Mouse (Mus musculus) liver, embryonic 13.5 days (tissue): Measurements from ENCODE around the gene Cyp2f2. TPM values are rescaled to one million over a fixed set of nuclear protein-coding genes. Genes with fewer than 3 reads are reported as not detected.

Experiments
- ATAC-seq: fragments of 200-750 bp; cut with Nextera tagmentation; 2 replicates; pipeline ENCODE4 v1.8.0; 2017; ENCODE audit warnings: low read depth, mild to moderate bottlenecking, moderate number of reproducible peaks, moderate library complexity
- DNase-seq: peaks from one replicate; pipeline ENCODE4 v3.0.0; 2022
- H3K27ac ChIP-seq: fragments of 300-500 bp; sonication (generic); 2 replicates; pipeline ENCODE4 v1.5.1; 2015; ENCODE audit warnings: moderate library complexity, mild to moderate bottlenecking, inconsistent platforms
- H3K27me3 ChIP-seq: fragments of 300-500 bp; sonication (generic); 2 replicates; pipeline ENCODE4 v1.6.1; 2015; ENCODE audit warnings: mild to moderate bottlenecking, inconsistent platforms
- H3K36me3 ChIP-seq: fragments of 300-500 bp; sonication (generic); 2 replicates; pipeline ENCODE4 v1.6.1; 2015; ENCODE audit warnings: mild to moderate bottlenecking, inconsistent platforms
- H3K4me1 ChIP-seq: fragments of 300-500 bp; sonication (generic); replicated peaks from 2 replicates; pipeline ENCODE4 v1.6.1; 2015; ENCODE audit warnings: inconsistent platforms
- H3K4me2 ChIP-seq: fragments of 300-500 bp; sonication (generic); 2 replicates; pipeline ENCODE4 v1.6.1; 2015; ENCODE audit warnings: inconsistent platforms, mild to moderate bottlenecking, moderate library complexity
- H3K4me3 ChIP-seq: fragments of 300-500 bp; sonication (generic); replicated peaks from 2 replicates; pipeline ENCODE4 v1.5.1; 2015; ENCODE audit warnings: mild to moderate bottlenecking, inconsistent platforms
- H3K9ac ChIP-seq: fragments of 300-500 bp; sonication (generic); 2 replicates; pipeline ENCODE4 v1.6.1; 2015; ENCODE audit warnings: mild to moderate bottlenecking, inconsistent platforms
- H3K9me3 ChIP-seq: fragments of 300-500 bp; sonication (generic); replicated peaks from 2 replicates; pipeline ENCODE4 v1.6.1; 2016; ENCODE audit warnings: inconsistent platforms
- WGBS: fragments of 180-500 bp; shearing (Covaris S2); methylation state at CpG from one replicate; pipeline ENCODE4 v1.1.7; 2015; ENCODE audit not compliant: insufficient replicate concordance; 5-methylcytosine and 5-hydroxymethylcytosine counted together
- polyA plus RNA-seq: library from polyadenylated mRNA; unstranded; fragments of >200 nt; fragmentation: Nextera tagmentation; extraction: Ambion mirVana; gene quantifications from 2 replicates; pipeline ENCODE4 v1.2.1, GENCODE M21; 2015

Gene Cyp2f2
- polyA plus RNA-seq, 1 experiment from 2014 or later = 0.09 TPM

GRCm38 (mm10) chr7:27124969-27125368 is 5.3 kb downstream of the Cyp2f2 start:
- Histone ChIP-seq H3K9me3 (no peaks in the 10 kb centered on the region), H3K4me3 (no peak overlapping the region), H3K9ac (no peak overlapping the region), H3K36me3 (no peaks in the 10 kb centered on the region), H3K27ac (no peak overlapping the region), H3K27me3 (no peaks in the 10 kb centered on the region), H3K4me2 (no peak overlapping the region), H3K4me1 (no peaks in the 10 kb centered on the region)
- ATAC-seq = no peak
- WGBS = 61% methylated on average over 4 of the region's 4 CpGs
- no peak for DNase-seq

GRCm38 (mm10) chr7:27128162-27128561 is 8.5 kb downstream of the Cyp2f2 start:
- ATAC-seq = 0 out of 2 replicates have a peak, but pooled peaks have one; percentile 15
- no peak for DNase-seq
- no peak overlapping the region for H3K4me2 ChIP-seq
- no peaks in the 10 kb centered on the region for H3K27me3 ChIP-seq
- no peaks in the 10 kb centered on the region; the same call in 1 of the 2 replicates for H3K9me3 ChIP-seq
- WGBS = 44% methylated on average over 3 of the region's 3 CpGs
- H3K4me1 ChIP-seq = 0 out of 2 replicates have a peak, but pooled peaks cover 2% of the 10 kb centered on the region
- no peak overlapping the region for H3K27ac ChIP-seq
- H3K36me3 ChIP-seq = no peaks in the 10 kb centered on the region
- no peak overlapping the region for H3K9ac ChIP-seq
- H3K4me3 ChIP-seq = no peak overlapping the region

- no peaks in the 10 kb centered on the region for H3K36me3 ChIP-seq
- no peak overlapping the region for H3K4me3 ChIP-seq
- H3K27me3 ChIP-seq = no peaks in the 10 kb centered on the region
- H3K9ac ChIP-seq = no peak overlapping the region
- H3K27ac ChIP-seq = no peak overlapping the region
- WGBS = 71% methylated on average over 13 of the region's 13 CpGs
- H3K4me2 ChIP-seq = no peak overlapping the region
- ATAC-seq = no peak
- H3K4me1 ChIP-seq = 0 out of 2 replicates have a peak, but pooled peaks cover 3% of the 10 kb centered on the region
- H3K9me3 ChIP-seq = no peaks in the 10 kb centered on the region; the same call in 1 of the 2 replicates
- no peak for DNase-seq
Measured at GRCm38 (mm10) chr7:27128946-27129345, 9.2 kb downstream of the Cyp2f2 start.

- H3K27me3 ChIP-seq = no peaks in the 10 kb centered on the region
- WGBS = 75% methylated on average over 12 of the region's 12 CpGs
- DNase-seq (no peak), ATAC-seq (no peak)
- H3K27ac ChIP-seq = no peak overlapping the region
- H3K4me2 ChIP-seq = no peak overlapping the region
- 0 out of 2 replicates have a peak, but pooled peaks cover 3% of the 10 kb centered on the region for H3K4me1 ChIP-seq
- H3K9me3 ChIP-seq = no peaks in the 10 kb centered on the region; the same call in 1 of the 2 replicates
- H3K4me3 ChIP-seq = no peak overlapping the region
- H3K9ac ChIP-seq = no peak overlapping the region
- H3K36me3 ChIP-seq = no peaks in the 10 kb centered on the region
Measured at GRCm38 (mm10) chr7:27129811-27130210, 10.1 kb downstream of the Cyp2f2 start.

GRCm38 (mm10) chr7:27130521-27131370 is 11.0 kb downstream of the Cyp2f2 start:
- no peaks in the 10 kb centered on the region for H3K27me3 ChIP-seq
- 73% methylated on average over 22 of the region's 22 CpGs for WGBS
- H3K4me3 ChIP-seq = no peak overlapping the region
- 0 out of 2 replicates have a peak, but pooled peaks cover 3% of the 10 kb centered on the region for H3K4me1 ChIP-seq
- DNase-seq (no peak), ATAC-seq (no peak)
- no peak overlapping the region for H3K9ac ChIP-seq
- H3K27ac ChIP-seq = no peak overlapping the region
- no peaks in the 10 kb centered on the region; the same call in 1 of the 2 replicates for H3K9me3 ChIP-seq
- no peak overlapping the region for H3K4me2 ChIP-seq
- H3K36me3 ChIP-seq = no peaks in the 10 kb centered on the region

GRCm38 (mm10) chr7:27131387-27131786 is 11.7 kb downstream of the Cyp2f2 start:
- H3K36me3 ChIP-seq = no peaks in the 10 kb centered on the region
- no peak for DNase-seq
- no peak overlapping the region for H3K27ac ChIP-seq
- no peak overlapping the region for H3K4me2 ChIP-seq
- 53% methylated on average over 2 of the region's 2 CpGs for WGBS
- 0 out of 2 replicates have a peak, but pooled peaks cover 3% of the 10 kb centered on the region for H3K4me1 ChIP-seq
- no peak overlapping the region for H3K4me3 ChIP-seq
- H3K9me3 ChIP-seq = no peaks in the 10 kb centered on the region; the same call in 1 of the 2 replicates
- ATAC-seq = no peak
- no peaks in the 10 kb centered on the region for H3K27me3 ChIP-seq
- H3K9ac ChIP-seq = no peak overlapping the region

- Histone ChIP-seq H3K9me3 (no peaks in the 10 kb centered on the region; the same call in 1 of the 2 replicates), H3K4me1 (0 out of 2 replicates have a peak, but pooled peaks cover 3% of the 10 kb centered on the region), H3K27ac (no peak overlapping the region), H3K4me3 (no peak overlapping the region), H3K9ac (no peak overlapping the region), H3K36me3 (no peaks in the 10 kb centered on the region), H3K27me3 (no peaks in the 10 kb centered on the region), H3K4me2 (no peak overlapping the region)
- WGBS = 12% methylated on average over 10 of the region's 10 CpGs
- DNase-seq (no peak), ATAC-seq (no peak)
Measured at GRCm38 (mm10) chr7:27132588-27132987, 12.9 kb downstream of the Cyp2f2 start.

GRCm38 (mm10) chr7:27133156-27133555 is 13.4 kb downstream of the Cyp2f2 start:
- no peaks in the 10 kb centered on the region for H3K36me3 ChIP-seq
- H3K4me3 ChIP-seq = no peak overlapping the region
- no peak overlapping the region for H3K4me2 ChIP-seq
- 0 out of 2 replicates have a peak, but pooled peaks cover 3% of the 10 kb centered on the region for H3K4me1 ChIP-seq
- H3K27ac ChIP-seq = no peak overlapping the region
- DNase-seq = no peak
- peak; percentile 26; the same call in 1 of the 2 replicates for ATAC-seq
- no peaks in the 10 kb centered on the region; the same call in 1 of the 2 replicates for H3K9me3 ChIP-seq
- no peak overlapping the region for H3K9ac ChIP-seq
- WGBS = 54% methylated on average over 12 of the region's 12 CpGs
- no peaks in the 10 kb centered on the region for H3K27me3 ChIP-seq

GRCm38 (mm10) chr7:27133757-27134156 is 14.0 kb downstream of the Cyp2f2 start:
- Histone ChIP-seq H3K36me3 (no peaks in the 10 kb centered on the region), H3K4me3 (no peak overlapping the region), H3K27me3 (no peaks in the 10 kb centered on the region), H3K4me2 (no peak overlapping the region), H3K27ac (no peak overlapping the region), H3K9ac (no peak overlapping the region), H3K4me1 (0 out of 2 replicates have a peak, but pooled peaks cover 3% of the 10 kb centered on the region), H3K9me3 (no peaks in the 10 kb centered on the region; the same call in 1 of the 2 replicates)
- 65% methylated on average over 4 of the region's 4 CpGs for WGBS
- no peak for ATAC-seq
- no peak for DNase-seq

- 48% methylated on average over 8 of the region's 8 CpGs for WGBS
- peaks cover 7% of the 10 kb centered on the region for H3K9me3 ChIP-seq
Measured at GRCm38 (mm10) chr7:27136410-27136996, 16.8 kb downstream of the Cyp2f2 start.

GRCm38 (mm10) chr7:27153205-27153764 is 33.6 kb downstream of the Cyp2f2 start, which contains the start of gene Cyp2t4:
Cyp2t4 (plus strand) TSS chr7:27153714.
- Histone ChIP-seq H3K9me3 (no peaks in the 10 kb centered on the region), H3K4me1 (no peaks in the 10 kb centered on the region), H3K4me2 (no peak within 1 kb of the TSS), H3K9ac (no peak within 1 kb of the TSS), H3K36me3 (peaks cover 12% of the 10 kb centered on the region), H3K4me3 (no peak within 1 kb of the TSS), H3K27me3 (no peaks in the 10 kb centered on the region), H3K27ac (no peak within 1 kb of the TSS)
- 66% methylated on average over 10 of the region's 10 CpGs for WGBS
- ATAC-seq (no peak), DNase-seq (no peak)

More at GRCm38 (mm10) chr7:27136410-27136996, 16.8 kb downstream of the Cyp2f2 start:
- H3K4me3 ChIP-seq = no peak overlapping the region
- no peak overlapping the region for H3K4me2 ChIP-seq
- DNase-seq (no peak), ATAC-seq (no peak)
- H3K4me1 ChIP-seq = 0 out of 2 replicates have a peak, but pooled peaks cover 3% of the 10 kb centered on the region
- H3K9ac ChIP-seq = no peak overlapping the region
- no peak overlapping the region for H3K27ac ChIP-seq
- no peaks in the 10 kb centered on the region for H3K36me3 ChIP-seq
- H3K27me3 ChIP-seq = no peaks in the 10 kb centered on the region
